Mouse (Mus musculus) forebrain, embryonic 16.5 days (tissue): ENCODE measurements around the gene Lix1l. TPM values are rescaled to one million over a fixed set of nuclear protein-coding genes. Genes with fewer than 3 reads are reported as not detected.

Source experiments
- ATAC-seq: fragments of 200-750 bp; cut with Nextera tagmentation; 2 replicates; pipeline ENCODE4 v1.8.0; 2017; ENCODE audit warnings: mild to moderate bottlenecking, moderate library complexity
- H3K27ac ChIP-seq: fragments of 300-500 bp; sonication (generic); 2 replicates; pipeline ENCODE4 v1.5.1; 2014; ENCODE audit warnings: low read length, control low read depth
- H3K27me3 ChIP-seq: fragments of 300-500 bp; sonication (generic); replicated peaks from 2 replicates; pipeline ENCODE4 v1.6.1; 2014; ENCODE audit warnings: low read length; ENCODE audit not compliant: control insufficient read depth, insufficient read depth
- H3K36me3 ChIP-seq: fragments of 300-500 bp; sonication (generic); 2 replicates; pipeline ENCODE4 v1.6.1; 2014; ENCODE audit not compliant: control insufficient read depth, insufficient read depth
- H3K4me1 ChIP-seq: fragments of 300-500 bp; sonication (generic); replicated peaks from 2 replicates; pipeline ENCODE4 v1.6.1; 2014; ENCODE audit warnings: low read length; ENCODE audit not compliant: control insufficient read depth, insufficient read depth
- H3K4me2 ChIP-seq: fragments of 300-500 bp; sonication (generic); 2 replicates; pipeline ENCODE4 v1.6.1; 2014; ENCODE audit warnings: mild to moderate bottlenecking, low read length, control low read depth
- H3K4me3 ChIP-seq: fragments of 300-500 bp; sonication (generic); replicated peaks from 2 replicates; pipeline ENCODE4 v1.5.1; 2014; ENCODE audit warnings: mild to moderate bottlenecking, low read length, control low read depth
- H3K9ac ChIP-seq: fragments of 300-500 bp; sonication (generic); replicated peaks from 2 replicates; pipeline ENCODE4 v1.6.1; 2014; ENCODE audit warnings: low read depth, low read length, control low read depth
- H3K9me3 ChIP-seq: fragments of 300-500 bp; sonication (generic); 2 replicates; pipeline ENCODE4 v1.6.1; 2016; ENCODE audit warnings: low read length; ENCODE audit not compliant: control insufficient read depth
- WGBS: fragments of 180-500 bp; shearing (Covaris S2); extraction: QIAGEN DNeasy Blood & Tissue Kit; methylation state at CpG from one replicate; pipeline ENCODE4 v1.1.7; 2014; 5-methylcytosine and 5-hydroxymethylcytosine counted together
- polyA plus RNA-seq: library from polyadenylated mRNA; unstranded; fragments of >200 nt; fragmentation: Nextera tagmentation; extraction: Ambion mirVana; gene quantifications from 2 replicates; pipeline ENCODE4 v1.2.1, GENCODE M21; 2015

Lix1l gene
- polyA plus RNA-seq, 1 experiment from 2014 or later = 7.5 TPM

GRCm38 (mm10) chr3:96557694-96558093 is 43.3 kb upstream of the Lix1l start, which contains the start of gene Txnip:
Txnip (plus strand) TSS chr3:96557957.
- peak; percentile 99 for ATAC-seq
- no peaks in the 10 kb centered on the region for H3K9me3 ChIP-seq
- H3K4me1 ChIP-seq = peaks cover 48% of the 10 kb centered on the region
- H3K36me3 ChIP-seq = peaks cover 12% of the 10 kb centered on the region
- under 1% methylated on average over 26 of the region's 26 CpGs for WGBS
- H3K27me3 ChIP-seq = no peaks in the 10 kb centered on the region
- peak within 1 kb of the TSS; percentile 68 for H3K9ac ChIP-seq
- peak within 1 kb of the TSS; percentile 81 for H3K27ac ChIP-seq
- peak within 1 kb of the TSS; percentile 77 for H3K4me2 ChIP-seq
- peak within 1 kb of the TSS; percentile 85 for H3K4me3 ChIP-seq

GRCm38 (mm10) chr3:96558159-96558558 is 42.8 kb upstream of the Lix1l start:
- H3K9me3 ChIP-seq = no peaks in the 10 kb centered on the region
- peak overlapping the region; percentile 85 for H3K4me3 ChIP-seq
- peak overlapping the region; percentile 65 for H3K27ac ChIP-seq
- WGBS = 1% methylated on average over 17 of the region's 17 CpGs
- no peak for ATAC-seq
- peaks cover 48% of the 10 kb centered on the region for H3K4me1 ChIP-seq
- peaks cover 12% of the 10 kb centered on the region for H3K36me3 ChIP-seq
- peak overlapping the region; percentile 77 for H3K4me2 ChIP-seq
- H3K27me3 ChIP-seq = no peaks in the 10 kb centered on the region
- H3K9ac ChIP-seq = peak overlapping the region; percentile 68

- Histone ChIP-seq H3K27ac (peak overlapping the region; percentile 3; the same call in 1 of the 2 replicates), H3K9me3 (no peaks in the 10 kb centered on the region), H3K36me3 (peaks cover 12% of the 10 kb centered on the region), H3K9ac (peak overlapping the region; percentile 68), H3K27me3 (no peaks in the 10 kb centered on the region), H3K4me3 (peak overlapping the region; percentile 85), H3K4me1 (peaks cover 48% of the 10 kb centered on the region), H3K4me2 (peak overlapping the region; percentile 77)
- WGBS = 32% methylated on average over 10 of the region's 10 CpGs
- ATAC-seq = no peak
These were observed 42.2 kb upstream of the Lix1l start for GRCm38 (mm10) chr3:96558668-96559196.

- WGBS = 86% methylated on average over 12 of the region's 12 CpGs
- no peak for ATAC-seq
- peak overlapping the region; percentile 77 for H3K4me2 ChIP-seq
- no peaks in the 10 kb centered on the region for H3K9me3 ChIP-seq
- H3K27ac ChIP-seq = no peak overlapping the region
- H3K9ac ChIP-seq = 0 out of 2 replicates have a peak overlapping the region, but pooled peaks have one; percentile 68
- peaks cover 12% of the 10 kb centered on the region for H3K36me3 ChIP-seq
- H3K27me3 ChIP-seq = no peaks in the 10 kb centered on the region
- H3K4me1 ChIP-seq = peaks cover 48% of the 10 kb centered on the region
- peak overlapping the region; percentile 85 for H3K4me3 ChIP-seq
These were observed 41.5 kb upstream of the Lix1l start for GRCm38 (mm10) chr3:96559398-96559910.

GRCm38 (mm10) chr3:96559911-96560850 is 40.8 kb upstream of the Lix1l start:
- Histone ChIP-seq H3K36me3 (peaks cover 12% of the 10 kb centered on the region), H3K4me2 (peak overlapping the region; percentile 77), H3K9me3 (no peaks in the 10 kb centered on the region), H3K4me1 (peaks cover 47% of the 10 kb centered on the region), H3K27me3 (no peaks in the 10 kb centered on the region), H3K9ac (no peak overlapping the region), H3K27ac (no peak overlapping the region), H3K4me3 (peak overlapping the region; percentile 85)
- ATAC-seq = no peak
- 85% methylated on average over 23 of the region's 23 CpGs for WGBS

- peaks cover 12% of the 10 kb centered on the region for H3K36me3 ChIP-seq
- H3K27ac ChIP-seq = no peak overlapping the region; the same call in 1 of the 2 replicates
- WGBS = 84% methylated on average over 9 of the region's 9 CpGs
- H3K27me3 ChIP-seq = no peaks in the 10 kb centered on the region
- no peak for ATAC-seq
- no peak overlapping the region for H3K9ac ChIP-seq
- H3K9me3 ChIP-seq = no peaks in the 10 kb centered on the region
- H3K4me1 ChIP-seq = peaks cover 40% of the 10 kb centered on the region
- 0 out of 2 replicates have a peak overlapping the region, but pooled peaks have one; percentile 85 for H3K4me3 ChIP-seq
- H3K4me2 ChIP-seq = peak overlapping the region; percentile 77
These were observed 39.9 kb upstream of the Lix1l start for GRCm38 (mm10) chr3:96560881-96561668.

GRCm38 (mm10) chr3:96561946-96562681 is 38.8 kb upstream of the Lix1l start:
- WGBS = 56% methylated on average over 10 of the region's 10 CpGs
- H3K27ac ChIP-seq = no peak overlapping the region; the same call in 1 of the 2 replicates

GRCm38 (mm10) chr3:96563267-96563666 is 37.7 kb upstream of the Lix1l start:
- Histone ChIP-seq H3K4me3 (no peak overlapping the region), H3K9ac (no peak overlapping the region), H3K4me2 (no peak overlapping the region), H3K36me3 (peaks cover 12% of the 10 kb centered on the region), H3K4me1 (peaks cover 30% of the 10 kb centered on the region), H3K27ac (no peak overlapping the region), H3K9me3 (no peaks in the 10 kb centered on the region), H3K27me3 (no peaks in the 10 kb centered on the region)
- no peak for ATAC-seq
- WGBS = 93% methylated on average over 8 of the region's 8 CpGs

More at GRCm38 (mm10) chr3:96561946-96562681, 38.8 kb upstream of the Lix1l start:
- no peak overlapping the region for H3K4me2 ChIP-seq
- H3K36me3 ChIP-seq = peaks cover 12% of the 10 kb centered on the region
- no peak for ATAC-seq
- H3K4me3 ChIP-seq = no peak overlapping the region
- H3K27me3 ChIP-seq = no peaks in the 10 kb centered on the region
- no peak overlapping the region for H3K9ac ChIP-seq
- H3K4me1 ChIP-seq = peaks cover 30% of the 10 kb centered on the region
- no peaks in the 10 kb centered on the region for H3K9me3 ChIP-seq
